Mouse (Mus musculus) G1E (cell line): ENCODE results near the gene Brd7.

Experiments used
- CTCF ChIP-seq: IDR thresholded peaks from 2 replicates; pipeline ENCODE4 v1.5.1; 2012; ENCODE audit warnings: low read depth, low read length, inconsistent platforms, mixed read lengths
- GATA1 ChIP-seq: IDR thresholded peaks from 2 replicates; pipeline ENCODE4 v1.6.1; 2012; ENCODE audit warnings: borderline replicate concordance, low read length, inconsistent platforms, mixed read lengths
- TAL1 ChIP-seq: conservative IDR thresholded peaks from 2 replicates; pipeline ENCODE4 v1.6.1; 2012; ENCODE audit warnings: low read depth, low read length, inconsistent platforms, mixed read lengths

- no peak for TF ChIP-seq CTCF
- TF ChIP-seq GATA1 = no peak
- no peak for TF ChIP-seq TAL1
Measured at GRCm38 (mm10) chr8:88309274-88309873, 52.6 kb downstream of the Brd7 start.
